Mouse (Mus musculus) kidney, postnatal 36 days (tissue): Measurements from ENCODE around the gene Btbd35f13.
"Not testable (repeated sequence)": the region's sequence is repeated elsewhere in the genome, so short reads cannot be mapped to it uniquely, and the experiment has no call there.

ENCODE experiments used
- DNase-seq, 2 experiments: peaks; one replicate each; pipeline ENCODE4 v3.0.0; 2021 to 2022; ENCODE audit warnings: mixed read lengths in 2 of 2

The Btbd35f13 gene

GRCm38 (mm10) chrX:33656872-33657271 lies at the start of gene Btbd35f13:
Btbd35f13 (plus strand) TSS chrX:33657172.
- not testable (repeated sequence) for DNase-seq

- not testable (repeated sequence) for DNase-seq
Observed at GRCm38 (mm10) chrX:33702249-33702648, 45.3 kb downstream of the Btbd35f13 start, which contains the start of gene Btbd35f14. Btbd35f14 (minus strand) TSS chrX:33702349.
